Mouse (Mus musculus) ES-E14 (cell line): ENCODE measurements around the gene Trnau1ap. TPM values are rescaled to one million over a fixed set of nuclear protein-coding genes. Genes with fewer than 3 reads are reported as not detected.

Experiments
- DNase-seq: peaks from one replicate; pipeline ENCODE4 v3.0.0-alpha.2; 2013; ENCODE audit warnings: low read depth, low spot score
- H3K27ac ChIP-seq: 2 replicates; pipeline ENCODE4 v1.5.1; 2012; ENCODE audit warnings: low read depth, mild to moderate bottlenecking, low read length, moderate library complexity, mixed read lengths; ENCODE audit not compliant: poor library complexity, insufficient read depth, severe bottlenecking
- H3K36me3 ChIP-seq: 2 replicates; pipeline ENCODE4 v1.6.1; 2012; ENCODE audit warnings: mild to moderate bottlenecking, low read length, moderate library complexity, mixed read lengths; ENCODE audit not compliant: control insufficient read depth, poor library complexity, insufficient read depth, severe bottlenecking
- H3K4me1 ChIP-seq, 2 experiments: fragments of 150-350 bp in 1 of 2; sonication (generic) in 1 of 2; 2 replicates each; pipeline ENCODE4 v1.6.1; 2012; ENCODE audit warnings: low read length in 2 of 2, mild to moderate bottlenecking in 1 of 2, mixed read lengths in 1 of 2; ENCODE audit not compliant: control insufficient read depth in 2 of 2, insufficient read depth in 2 of 2, poor library complexity in 1 of 2
- H3K4me3 ChIP-seq, 2 experiments: fragments of 150-350 bp in 1 of 2; sonication (generic) in 1 of 2; 2 replicates each; pipeline ENCODE4 v1.5.1; 2012; ENCODE audit warnings: low read length in 2 of 2, low read depth in 1 of 2, mild to moderate bottlenecking in 1 of 2, mixed read lengths in 1 of 2; ENCODE audit not compliant: insufficient read depth in 1 of 2, poor library complexity in 1 of 2, severe bottlenecking in 1 of 2
- H3K9ac ChIP-seq: 2 replicates; pipeline ENCODE4 v1.6.1; 2012; ENCODE audit warnings: low read depth, mild to moderate bottlenecking, low read length, mixed read lengths; ENCODE audit not compliant: poor library complexity, insufficient read depth, severe bottlenecking
- H3K9me3 ChIP-seq: fragments of 150-350 bp; sonication (generic); 2 replicates; pipeline ENCODE4 v1.6.1; 2012; ENCODE audit warnings: low read depth, mild to moderate bottlenecking, low read length; ENCODE audit not compliant: control insufficient read depth, insufficient read depth
- CHD2 ChIP-seq: IDR thresholded peaks from 2 replicates; pipeline ENCODE4 v1.6.1; 2014; ENCODE audit warnings: mild to moderate bottlenecking, low read depth, low read length, inconsistent platforms
- HCFC1 ChIP-seq: IDR thresholded peaks from 2 replicates; pipeline ENCODE4 v1.6.1; 2012; ENCODE audit warnings: low read length, inconsistent platforms, borderline replicate concordance; ENCODE audit not compliant: insufficient read depth
- MAFK ChIP-seq: IDR thresholded peaks from 2 replicates; pipeline ENCODE4 v1.6.1; 2014; ENCODE audit warnings: mild to moderate bottlenecking, low read depth, low read length, inconsistent platforms; ENCODE audit not compliant: insufficient read depth
- ZC3H11A ChIP-seq: IDR thresholded peaks from 2 replicates; pipeline ENCODE4 v1.6.1; 2012; ENCODE audit warnings: low read depth, mild to moderate bottlenecking, inconsistent platforms, low read length, borderline replicate concordance
- ZNF384 ChIP-seq: IDR thresholded peaks from 2 replicates; pipeline ENCODE4 v1.6.1; 2012; ENCODE audit warnings: low read depth, low read length, inconsistent platforms
- in situ Hi-C, 2 experiments: fragments of 600-800 bp; cut with MboI; formaldehyde crosslinking; loops; one replicate each; pipeline ENCODE4 v1.15.1; 2025; ENCODE audit warnings: low sequenced_read_pairs in 2 of 2, inconsistent platforms in 1 of 2; ENCODE audit not compliant: unreplicated experiment in 2 of 2
- total RNA-seq: library from RNA; depleted of rRNA; stranded (reverse); fragments of 300-350 nt; gene quantifications from 2 replicates; pipeline ENCODE4 v1.2.3, GENCODE M21; 2012

Gene Trnau1ap
- total RNA-seq, 1 experiment, result 61.8 TPM

DNA sequence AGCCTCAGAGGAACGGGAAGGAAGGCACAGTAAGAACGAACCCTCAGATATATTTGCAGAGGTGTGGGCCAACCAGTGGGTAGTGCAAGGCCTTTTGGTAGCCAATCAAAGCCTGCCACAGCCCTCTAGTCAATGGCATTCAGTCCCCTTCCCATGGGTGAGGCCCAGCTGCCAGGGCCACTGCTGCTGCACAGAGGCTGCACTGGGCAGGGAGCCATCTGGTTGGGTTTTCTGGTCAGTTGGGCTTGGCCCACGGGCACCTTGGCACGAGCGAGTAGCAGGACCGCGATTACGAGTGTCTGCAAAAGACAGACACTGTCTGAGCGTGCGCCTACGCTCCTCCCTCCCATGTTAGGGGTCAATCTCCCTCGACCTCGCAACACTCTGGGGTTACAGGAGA lies 9.6 kb upstream of the Trnau1ap start:
- no peak overlapping the region for H3K4me3 ChIP-seq
- DNase-seq, result no peak
- no peak overlapping the region for H3K9ac ChIP-seq
- H3K36me3 ChIP-seq, result peaks cover 53% of the 10 kb centered on the region
- TF ChIP-seq ZNF384 (no peak), ZC3H11A (no peak), CHD2 (no peak), MAFK (no peak)
- H3K9me3 ChIP-seq, result no peaks in the 10 kb centered on the region
- no peak overlapping the region for H3K27ac ChIP-seq
- in situ Hi-C loops, result no loop called here
- H3K4me1 ChIP-seq, result peaks cover 0 to 10% of the 10 kb centered on the region in 2 experiments; a peak in 2 of 4 replicates

DNA sequence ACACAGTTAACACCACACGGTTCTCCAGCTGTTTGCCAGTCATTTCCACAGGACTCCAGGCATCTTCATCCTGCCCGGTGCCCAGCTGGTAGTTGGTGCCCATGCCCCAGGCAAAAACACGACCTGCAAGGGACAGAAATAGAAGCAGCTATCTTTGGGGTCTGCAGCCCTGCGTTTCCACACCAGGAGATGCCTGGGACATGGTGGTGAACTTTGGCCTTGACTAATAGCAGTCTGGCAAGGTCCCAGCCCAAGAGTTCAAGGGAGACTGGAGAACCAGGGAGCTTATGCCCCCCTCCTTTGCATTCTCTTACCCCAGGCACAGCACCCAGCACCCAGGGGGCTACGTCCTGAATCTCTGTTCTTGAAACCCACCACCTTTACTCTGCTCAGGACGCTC lies 3.5 kb upstream of the Trnau1ap start:
- H3K9me3 ChIP-seq, result no peaks in the 10 kb centered on the region
- no peak overlapping the region for H3K4me3 ChIP-seq
- H3K9ac ChIP-seq, result no peak overlapping the region
- H3K4me1 ChIP-seq, result peaks cover 2 to 3% of the 10 kb centered on the region in 2 experiments; a peak in 2 of 4 replicates
- DNase-seq, result no peak
- H3K36me3 ChIP-seq, result peaks cover 46% of the 10 kb centered on the region
- in situ Hi-C loops, result no loop called here
- TF ChIP-seq ZC3H11A, result no peak
- TF ChIP-seq CHD2, result no peak
- TF ChIP-seq ZNF384, result no peak
- TF ChIP-seq HCFC1, result no peak
- H3K27ac ChIP-seq, result no peak overlapping the region

DNA sequence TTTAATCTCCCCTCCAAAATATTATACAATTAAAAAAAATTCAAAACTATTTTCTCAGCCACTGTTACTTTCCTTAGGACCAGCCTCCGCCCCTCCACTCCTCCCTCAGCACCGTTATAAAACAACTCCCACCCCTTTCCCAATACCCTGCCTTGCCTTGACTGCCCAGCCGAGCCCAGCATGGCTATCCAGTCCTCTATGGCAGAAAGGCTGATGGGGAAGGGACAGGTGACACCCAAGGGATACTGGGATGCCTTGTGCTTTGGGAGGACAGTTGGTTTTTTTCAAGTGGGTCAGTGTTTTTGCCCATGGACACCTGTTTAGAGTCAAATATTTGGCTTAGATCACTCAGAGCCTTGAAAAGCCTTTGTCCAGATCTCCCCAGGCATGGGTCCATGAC lies 2.6 kb upstream of the Trnau1ap start:
- in situ Hi-C loops, result no loop called here

DNA sequence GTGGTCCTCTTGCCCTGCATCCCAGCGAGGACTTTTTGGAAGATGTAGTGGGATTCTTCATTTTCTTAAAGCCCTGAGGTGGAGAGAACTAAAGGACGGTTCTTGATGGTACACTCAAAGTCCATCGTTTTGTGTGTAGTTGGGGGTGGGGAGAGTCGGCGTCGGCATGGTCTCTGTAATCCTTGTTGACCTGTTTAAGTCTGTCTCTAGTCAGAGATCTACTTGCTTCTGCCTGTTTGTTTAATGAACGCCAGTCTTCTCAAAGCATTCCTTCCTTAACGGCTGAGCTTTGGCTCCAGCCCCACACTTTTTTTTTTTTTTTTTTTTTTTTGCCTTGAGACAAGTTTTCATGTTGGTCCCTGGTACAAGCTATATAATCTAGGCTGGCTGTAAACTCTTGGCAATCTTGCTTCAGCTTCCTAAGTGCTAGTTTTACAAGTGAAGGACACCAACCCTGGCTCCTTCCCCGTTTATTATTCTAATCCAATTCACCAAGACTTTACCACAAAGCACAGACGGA lies 557 bp upstream of the Trnau1ap start:
- in situ Hi-C loops, result no loop called here
- Histone ChIP-seq H3K4me3 (peak overlapping the region; percentile 88 to 99), H3K9me3 (no peaks in the 10 kb centered on the region), H3K9ac (peak overlapping the region; percentile 98), H3K36me3 (peaks cover 35% of the 10 kb centered on the region), H3K27ac (no peak overlapping the region), H3K4me1 (peaks cover 2 to 3% of the 10 kb centered on the region in 2 experiments; a peak in 2 of 4 replicates)
- no peak for DNase-seq
- no peak for TF ChIP-seq CHD2
- TF ChIP-seq MAFK, result no peak
- no peak for TF ChIP-seq HCFC1
- no peak for TF ChIP-seq ZNF384
- no peak for TF ChIP-seq ZC3H11A

More for the DNA sequence above, 2.6 kb upstream of the Trnau1ap start:
- H3K27ac ChIP-seq, result no peak overlapping the region
- H3K4me3 ChIP-seq, result no peak overlapping the region
- peaks cover 2 to 3% of the 10 kb centered on the region in 2 experiments; a peak in 2 of 4 replicates for H3K4me1 ChIP-seq
- H3K36me3 ChIP-seq, result peaks cover 40% of the 10 kb centered on the region
- no peaks in the 10 kb centered on the region for H3K9me3 ChIP-seq
- H3K9ac ChIP-seq, result no peak overlapping the region
- DNase-seq, result no peak
- no peak for TF ChIP-seq HCFC1
- TF ChIP-seq MAFK, result no peak
- TF ChIP-seq CHD2, result no peak
- no peak for TF ChIP-seq ZNF384
- no peak for TF ChIP-seq ZC3H11A

DNA sequence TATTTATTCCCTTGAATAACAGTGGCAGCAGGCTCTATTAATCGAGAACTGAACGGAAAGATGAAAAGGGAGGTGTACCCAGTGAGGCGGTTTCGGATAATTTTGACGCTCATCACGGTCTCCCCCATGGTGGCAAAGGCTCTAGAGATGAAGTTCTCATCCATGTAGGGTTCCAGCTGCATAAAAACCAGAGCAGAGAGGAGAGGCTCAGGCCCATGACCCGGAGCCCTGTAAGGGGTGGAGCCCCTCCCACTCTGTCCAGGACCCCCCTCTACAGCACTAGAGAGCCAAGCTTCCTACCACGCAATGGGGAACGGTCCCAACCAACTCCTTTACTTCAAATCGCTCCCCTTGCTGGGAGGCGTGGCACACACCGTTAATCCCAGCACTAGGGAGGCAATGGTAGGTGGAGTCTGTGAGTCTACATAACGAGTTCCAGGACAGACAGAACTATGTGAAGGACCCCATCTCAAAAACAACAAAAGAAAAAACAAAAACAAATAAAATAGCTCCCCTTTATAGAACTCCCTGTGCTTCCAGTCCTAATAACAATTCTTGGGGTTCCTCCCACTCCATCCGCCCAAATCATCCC lies 851 bp downstream of the Trnau1ap start:
- H3K4me3 ChIP-seq, result peak overlapping the region; percentile 88 to 99
- no peaks in the 10 kb centered on the region for H3K9me3 ChIP-seq
- H3K9ac ChIP-seq, result peak overlapping the region; percentile 98
- in situ Hi-C loops, result no loop called here
- 0 out of 2 replicates have a peak overlapping the region, but pooled peaks have one; percentile 83 for H3K27ac ChIP-seq
- peaks cover 28% of the 10 kb centered on the region for H3K36me3 ChIP-seq
- TF ChIP-seq HCFC1 (no peak), MAFK (no peak), CHD2 (no peak), ZC3H11A (no peak), ZNF384 (no peak)
- H3K4me1 ChIP-seq, result peaks cover 2 to 3% of the 10 kb centered on the region in 2 experiments; a peak in 2 of 4 replicates
- DNase-seq, result no peak
